Mouse (Mus musculus) left cerebral cortex, postnatal 14 days (tissue): Measurements from ENCODE around the gene Tmcc1. TPM values are rescaled to one million over a fixed set of nuclear protein-coding genes. Genes with fewer than 3 reads are reported as not detected.
"Not testable (repeated sequence)": the region's sequence is repeated elsewhere in the genome, so short reads cannot be mapped to it uniquely, and the experiment has no call there.

Source experiments
- DNase-seq, 2 experiments: peaks; one replicate each; pipeline ENCODE4 v3.0.0; 2021 to 2022; ENCODE audit warnings: low spot score in 2 of 2, mixed read lengths in 1 of 2
- intact Hi-C: fragments of 180-260 bp; cut with DNase I; formaldehyde crosslinking; loops from one replicate; pipeline ENCODE4 v1.15.1; 2025
- total RNA-seq, 2 experiments: library from RNA; stranded (reverse); gene quantifications; 2 replicates each; pipeline ENCODE4 v1.2.3; 2021

The Tmcc1 gene
- total RNA-seq, 2 experiments from 2014 or later, result 57.1 to 60.6 TPM

DNA sequence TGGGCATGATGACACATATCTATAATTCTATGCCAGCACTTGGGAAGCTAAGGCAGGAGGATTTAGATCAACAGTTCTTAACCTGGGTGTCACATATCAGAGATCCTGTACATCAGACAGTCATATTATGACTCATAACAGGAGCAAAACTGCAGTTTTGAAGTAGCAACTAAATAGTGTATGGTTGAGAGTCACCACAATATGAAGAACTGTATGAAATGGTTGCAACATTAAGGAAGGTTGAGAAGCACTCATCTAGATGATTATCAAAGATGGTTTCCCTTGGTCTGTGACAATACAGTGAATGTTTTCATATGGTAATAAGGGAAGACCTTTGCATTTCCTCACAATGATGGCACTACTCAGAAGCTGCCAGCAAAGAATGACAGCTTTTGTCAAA lies 103.9 kb downstream of the Tmcc1 start:
- intact Hi-C loops, result no loop called here

GRCm38 (mm10) chr6:116086036-116086435 lies 107.2 kb downstream of the Tmcc1 start:
- intact Hi-C loops, result no loop called here
- DNase-seq, result no peak

More for the DNA sequence above, 103.9 kb downstream of the Tmcc1 start:
- no peak for DNase-seq

DNA sequence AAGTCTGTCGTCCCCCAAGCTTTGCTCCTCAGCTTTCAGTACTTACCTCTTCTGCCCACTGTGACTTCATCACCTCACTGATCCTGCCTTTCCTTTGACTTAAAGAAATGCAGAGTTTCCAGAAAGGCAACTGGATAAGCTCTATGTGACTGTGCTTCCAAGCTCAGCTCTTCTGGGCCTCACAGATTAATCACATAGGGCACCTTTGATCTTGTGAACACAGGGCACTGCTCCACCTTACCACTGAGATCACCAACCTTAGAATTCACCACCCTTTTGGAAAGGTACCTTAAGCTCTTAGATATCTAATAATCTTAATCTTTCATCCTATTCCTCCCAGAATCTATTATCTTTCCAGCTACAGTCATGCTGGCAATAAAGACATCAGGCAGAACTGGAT lies 111.0 kb downstream of the Tmcc1 start:
- intact Hi-C loops, result no loop called here
- no peak for DNase-seq

DNA sequence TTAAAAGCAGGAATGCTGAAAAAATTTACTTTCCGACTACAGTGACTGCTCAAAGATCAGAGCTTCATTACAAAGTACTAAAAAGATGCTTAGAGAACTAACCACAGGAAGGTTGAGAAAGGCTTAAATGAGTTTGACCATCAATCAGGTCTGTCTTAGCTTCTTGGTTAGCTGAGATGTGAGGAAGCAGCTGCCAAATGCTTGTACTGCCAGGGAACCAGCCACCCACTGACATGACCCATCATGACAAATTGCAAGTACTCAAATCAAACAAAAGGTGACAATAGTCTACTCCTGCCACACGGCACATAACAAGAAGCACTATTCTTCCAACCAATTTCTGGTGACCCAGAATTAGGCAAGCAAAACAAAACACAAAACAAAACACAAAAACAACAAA lies 111.9 kb downstream of the Tmcc1 start:
- DNase-seq, result no peak
- intact Hi-C loops, result no loop called here

DNA sequence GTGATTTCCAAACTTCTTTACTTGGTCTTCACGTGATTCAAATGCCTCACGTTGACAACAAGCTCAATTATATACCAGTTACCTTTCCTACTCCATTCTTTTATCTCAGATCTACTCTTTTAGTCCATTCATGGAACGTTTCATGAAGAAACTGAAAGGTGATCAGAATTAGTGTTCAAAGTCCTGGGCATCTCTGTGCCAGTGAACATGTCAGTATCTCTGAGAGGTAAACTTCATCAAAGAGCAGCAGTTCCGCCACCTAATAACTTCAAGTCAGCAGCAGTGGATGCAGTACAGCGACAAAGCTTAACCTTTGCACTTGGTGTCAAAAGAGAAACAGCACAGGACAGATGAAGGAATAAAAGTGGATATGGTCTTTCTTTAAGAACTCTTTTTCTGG lies 112.5 kb downstream of the Tmcc1 start:
- intact Hi-C loops, result no loop called here

GRCm38 (mm10) chr6:116077608-116078007 lies 115.7 kb downstream of the Tmcc1 start:
- intact Hi-C loops, result no loop called here

More for the DNA sequence above, 112.5 kb downstream of the Tmcc1 start:
- DNase-seq, result no peak

DNA sequence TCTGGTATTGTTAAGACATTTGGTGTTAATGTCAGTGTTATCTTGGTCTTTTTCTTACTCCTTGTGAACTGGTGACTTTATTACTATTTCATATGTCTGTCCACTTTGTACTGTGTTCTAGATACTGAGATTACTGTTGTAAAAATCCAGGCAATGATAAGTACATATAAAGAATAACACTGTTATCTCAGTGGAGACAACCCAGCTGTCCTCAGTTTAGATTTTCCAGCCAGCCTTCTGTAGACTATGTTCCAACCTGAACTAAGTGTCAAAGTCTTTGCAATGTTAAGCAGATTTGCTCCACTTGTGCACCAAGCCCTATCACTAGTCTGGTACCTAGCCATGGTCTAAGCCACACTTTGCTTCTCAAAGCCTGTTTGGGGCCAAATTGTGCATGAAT lies 118.4 kb downstream of the Tmcc1 start:
- DNase-seq, result no peak
- intact Hi-C loops, result no loop called here

More at GRCm38 (mm10) chr6:116077608-116078007, 115.7 kb downstream of the Tmcc1 start:
- DNase-seq, result no peak

DNA sequence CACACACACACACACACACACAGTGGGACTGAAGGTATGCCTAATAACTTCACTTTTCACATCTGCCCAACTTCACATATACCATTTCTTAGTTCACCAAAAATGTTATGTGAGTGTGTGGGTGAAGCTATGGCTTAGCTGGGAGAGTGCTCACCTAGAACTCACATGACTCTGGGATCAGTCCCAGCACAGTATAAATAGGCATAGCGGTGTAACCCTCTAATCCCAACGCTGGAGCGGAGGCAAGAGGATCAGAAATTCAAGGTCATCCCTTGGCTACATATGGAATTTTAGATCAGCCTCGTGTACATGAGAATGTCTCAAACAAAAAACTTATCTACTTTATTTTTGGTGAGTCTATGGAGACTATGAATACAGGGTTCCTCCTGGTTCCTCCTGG lies 119.7 kb downstream of the Tmcc1 start:
- intact Hi-C loops, result no loop called here
- DNase-seq, result no peak

GRCm38 (mm10) chr6:116072746-116073261 lies 120.5 kb downstream of the Tmcc1 start:
- no peak for DNase-seq
- intact Hi-C loops, result no loop called here

DNA sequence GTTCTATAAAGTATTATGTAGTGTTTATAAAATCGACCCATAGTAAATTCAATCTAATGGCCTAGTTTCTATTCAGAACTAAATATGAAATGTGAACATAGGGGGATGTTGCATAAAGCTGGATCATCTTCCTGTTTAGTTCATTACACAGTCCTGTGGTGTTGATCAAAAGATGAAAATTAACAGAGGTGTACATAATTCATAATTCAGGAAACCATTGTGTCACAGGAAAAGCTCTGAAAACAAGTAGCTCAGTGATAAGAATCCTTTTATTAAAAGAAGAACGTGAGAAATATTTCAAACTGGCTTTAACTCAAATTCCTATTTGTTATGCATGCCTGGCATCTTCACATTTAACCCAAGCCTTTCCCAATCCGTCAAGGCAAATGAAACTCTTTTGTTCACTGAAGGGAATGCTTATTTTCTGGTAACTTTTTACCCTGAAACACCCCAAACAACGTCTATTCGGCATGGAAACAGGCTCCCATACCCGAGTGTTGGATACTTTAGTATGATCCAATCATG lies 121.0 kb downstream of the Tmcc1 start:
- intact Hi-C loops, result no loop called here
- DNase-seq, result no peak

DNA sequence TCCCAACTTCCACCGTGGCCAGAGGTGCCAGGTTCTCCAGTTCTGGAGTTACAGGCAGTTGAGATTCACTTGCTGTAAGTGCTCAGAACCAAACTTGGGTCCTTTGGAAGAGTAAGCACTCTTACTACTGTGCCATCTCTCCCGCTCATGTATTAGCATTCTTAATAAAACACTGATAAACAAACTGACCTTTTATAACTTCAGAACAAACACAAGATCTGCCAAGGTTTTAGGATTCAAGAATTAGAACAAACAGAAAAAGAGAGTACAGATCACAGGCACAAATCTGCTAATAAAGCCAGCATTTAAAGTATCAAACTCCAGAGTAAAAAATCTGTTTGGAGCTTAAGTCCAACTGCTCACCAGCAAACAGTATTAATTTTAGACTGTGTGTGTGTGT lies 121.5 kb downstream of the Tmcc1 start:
- DNase-seq, result no peak
- intact Hi-C loops, result no loop called here

GRCm38 (mm10) chr6:116070558-116070957 lies 122.7 kb downstream of the Tmcc1 start:
- intact Hi-C loops, result no loop called here
- no peak for DNase-seq

DNA sequence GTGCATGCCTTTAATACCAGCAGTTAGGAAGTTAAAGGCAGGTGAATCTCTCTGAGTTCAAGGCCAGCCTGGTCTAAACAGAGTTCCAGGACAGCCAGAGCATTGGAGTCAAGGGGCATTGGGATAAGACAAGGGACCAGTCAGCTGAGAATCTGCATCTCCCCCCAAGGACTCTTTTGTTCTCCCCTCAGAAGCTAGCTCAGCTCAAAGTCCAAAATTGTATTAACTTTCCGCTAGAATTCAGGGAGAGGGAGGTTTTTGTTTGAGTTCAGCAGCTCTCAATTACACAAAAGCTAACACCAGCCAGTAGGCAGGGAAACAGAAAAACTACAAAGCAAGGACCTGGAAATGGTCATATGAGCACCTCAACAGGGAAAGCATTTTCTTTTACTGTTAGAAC lies 129.8 kb downstream of the Tmcc1 start:
- intact Hi-C loops, result no loop called here

DNA sequence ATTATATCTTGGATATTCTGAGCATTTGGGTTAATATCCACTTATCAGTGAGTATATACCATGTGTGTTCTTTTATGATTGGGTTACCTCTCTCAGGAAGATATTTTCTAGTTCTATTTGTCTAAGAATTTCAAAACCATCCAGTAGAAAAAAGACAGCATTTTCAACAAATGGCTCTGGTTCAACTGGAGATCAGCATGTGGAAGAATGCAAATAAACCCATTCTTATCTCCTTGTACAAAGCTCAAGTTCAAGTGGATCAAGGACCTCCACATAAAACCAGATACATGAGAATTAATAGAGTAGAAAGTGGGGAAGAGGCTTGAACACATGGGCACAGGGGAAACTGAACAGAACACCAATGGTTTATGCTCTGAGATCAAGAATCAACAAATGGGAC lies 133.7 kb downstream of the Tmcc1 start:
- DNase-seq, intact Hi-C loops: not testable (repeated sequence)

More for the DNA sequence above, 129.8 kb downstream of the Tmcc1 start:
- no peak for DNase-seq

- DNase-seq, result no peak
- intact Hi-C loops, result no loop called here
These were observed 134.6 kb downstream of the Tmcc1 start for GRCm38 (mm10) chr6:116058541-116059300.

DNA sequence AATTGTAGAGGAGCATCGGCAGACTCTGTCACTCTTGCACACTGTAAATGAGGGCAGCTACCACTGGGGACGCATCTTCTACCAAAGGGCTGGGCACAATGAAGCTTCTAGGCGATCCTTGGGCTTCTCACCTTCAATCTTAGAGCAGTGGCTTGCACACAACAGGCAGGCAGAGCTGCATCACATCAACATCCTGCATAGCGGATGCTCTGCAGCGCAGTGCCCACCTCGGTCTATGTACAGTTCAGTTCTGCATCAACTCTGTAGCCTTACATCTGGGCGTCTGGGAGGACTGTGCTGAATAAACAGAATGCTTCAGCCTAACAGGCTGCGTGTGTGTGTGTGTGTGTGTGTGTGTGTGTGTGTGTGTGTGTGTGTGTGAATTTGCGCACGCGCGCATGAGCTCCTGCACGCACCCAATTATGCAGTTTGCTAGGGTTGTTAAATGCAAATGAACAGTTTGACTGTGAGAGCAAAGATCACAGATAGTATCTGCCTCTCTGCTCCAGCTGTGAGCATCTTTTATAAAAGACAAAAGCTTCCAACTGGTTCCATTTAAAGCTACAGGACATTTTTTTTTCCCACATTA lies 136.5 kb downstream of the Tmcc1 start:
- intact Hi-C loops, result no loop called here
- peak; percentile 72 to 77 for DNase-seq

GRCm38 (mm10) chr6:116055766-116056165 lies 137.5 kb downstream of the Tmcc1 start:
- DNase-seq, result no peak
- intact Hi-C loops, result no loop called here

DNA sequence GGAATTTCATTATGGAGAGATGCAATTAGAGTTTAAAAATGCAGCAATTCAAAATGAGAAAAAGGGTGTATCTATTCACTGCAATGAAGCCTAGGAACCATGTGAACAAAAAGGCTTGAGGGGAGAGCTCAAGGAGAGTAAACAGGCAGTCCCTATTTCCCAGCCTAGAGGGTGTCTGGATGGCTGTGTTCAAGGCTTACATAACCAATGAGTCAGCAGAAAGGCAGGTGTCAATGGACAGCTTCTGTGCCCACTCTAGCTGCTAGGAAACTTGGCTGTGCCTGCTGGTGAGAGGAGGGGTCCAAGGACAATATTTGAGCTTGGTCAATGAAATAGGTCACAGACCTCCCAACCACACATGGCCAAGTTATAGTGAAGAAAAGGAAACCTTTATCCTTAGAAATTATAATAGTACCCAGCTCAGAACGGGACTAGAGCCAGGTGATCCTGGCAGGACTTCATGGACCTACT lies 138.2 kb downstream of the Tmcc1 start:
- DNase-seq, result peak; percentile 54 to 66
- intact Hi-C loops, result no loop called here

- intact Hi-C loops, result no loop called here
- DNase-seq, result no peak
These were observed 145.4 kb downstream of the Tmcc1 start for GRCm38 (mm10) chr6:116047896-116048295.

DNA sequence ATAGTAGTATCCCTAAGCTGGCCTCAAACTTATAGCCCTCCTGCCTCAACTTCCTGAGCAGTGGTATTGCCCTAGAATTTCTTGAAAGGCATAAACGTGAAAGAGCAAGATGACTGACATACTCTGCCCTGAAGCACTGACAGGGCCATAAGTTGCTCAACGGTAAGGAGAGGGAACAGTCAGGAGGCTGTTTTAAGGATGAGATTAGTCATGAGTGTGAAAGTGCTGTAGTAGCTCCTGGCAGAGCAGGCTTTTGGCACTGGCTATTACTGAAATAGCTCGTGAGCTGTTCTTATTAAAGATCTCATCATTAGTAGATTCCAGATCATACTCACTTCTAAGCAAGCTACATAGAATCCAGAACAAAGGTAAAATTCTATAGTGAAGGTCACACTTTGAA lies 145.9 kb downstream of the Tmcc1 start:
- no peak for DNase-seq
- intact Hi-C loops, result no loop called here

DNA sequence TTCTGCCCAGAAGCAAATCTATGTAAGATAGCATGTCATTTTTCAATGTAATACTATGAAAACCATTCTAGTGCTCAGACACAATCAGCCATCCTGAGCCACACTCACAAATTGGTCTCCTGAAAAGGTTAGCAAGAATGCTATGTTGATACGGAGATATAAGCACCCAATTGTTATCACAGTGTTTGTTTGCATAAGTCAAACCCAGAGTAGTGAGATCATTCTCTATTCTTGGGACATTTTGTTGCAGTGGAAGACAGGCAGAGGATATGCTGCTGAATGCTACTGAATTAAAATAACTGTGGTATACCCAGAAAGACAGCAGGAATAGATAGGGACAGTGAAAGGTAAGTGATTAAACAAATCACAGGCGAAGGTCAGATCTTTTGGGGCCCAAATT lies 149.2 kb downstream of the Tmcc1 start:
- DNase-seq, result no peak
- intact Hi-C loops, result no loop called here
